Mouse (Mus musculus): ENCODE results near the gene Birc6.
A peak's percentile ranks its signal among the peaks of the same experiment; 100 is the strongest.

Gene Birc6

DNA sequence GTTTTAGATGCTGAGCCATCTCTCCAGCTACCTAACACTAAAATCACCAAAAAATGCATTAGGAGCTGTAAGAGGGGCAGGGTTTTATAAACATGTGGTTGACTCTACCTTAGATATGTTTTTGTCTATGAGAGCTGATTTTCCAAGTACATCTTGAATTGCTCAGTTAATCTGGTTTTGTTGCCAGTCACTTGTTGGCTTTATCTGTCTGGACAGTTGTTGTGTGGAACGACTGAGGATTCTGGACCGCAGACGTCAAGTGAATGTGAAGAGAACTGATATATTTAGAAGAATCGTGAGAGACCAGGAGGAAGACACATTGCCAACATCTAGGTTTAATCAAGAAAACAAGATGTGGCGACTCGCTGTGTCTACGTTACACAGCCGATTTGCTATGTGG lies 183.5 kb downstream of the Birc6 start:
- DNase-seq, result no peak

DNA sequence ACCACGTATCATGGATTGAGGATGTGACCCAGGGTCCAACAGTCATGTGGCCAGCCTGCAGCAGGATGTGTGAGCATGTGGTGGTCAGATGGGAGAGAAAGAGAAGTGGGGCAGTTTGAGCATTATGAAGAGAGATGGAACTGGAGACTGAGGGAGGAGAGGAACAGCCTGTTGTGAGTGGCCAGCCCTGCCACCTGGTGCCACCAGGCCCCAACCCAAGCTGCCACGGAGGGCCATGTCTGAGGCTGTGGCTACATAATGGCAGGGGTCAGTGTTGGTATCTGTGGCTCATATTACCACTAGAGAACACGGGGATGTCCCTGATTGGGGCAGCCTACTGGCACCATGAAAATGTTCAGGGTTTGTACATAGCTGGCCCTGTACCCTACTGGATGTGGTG lies 187.0 kb downstream of the Birc6 start:
- DNase-seq, result no peak

DNA sequence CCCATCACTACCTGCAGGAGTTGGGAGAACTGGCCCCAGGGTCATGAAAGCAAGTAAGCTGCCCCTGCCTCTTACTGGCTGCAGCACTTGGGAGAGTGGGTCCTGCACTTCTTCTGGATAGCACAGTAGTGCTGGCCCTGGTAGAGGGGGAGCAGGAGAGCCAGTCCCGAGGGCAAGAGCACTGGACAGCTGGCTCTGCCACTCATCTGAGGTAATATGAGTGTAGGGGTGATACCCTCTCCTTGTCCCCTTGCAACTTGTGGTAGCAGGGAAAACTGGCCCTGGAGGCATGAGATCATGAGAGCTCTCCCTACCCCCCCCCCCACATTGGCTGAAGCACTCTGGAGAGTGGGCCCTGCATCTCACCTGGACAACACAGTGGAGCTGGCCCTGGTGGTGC lies 187.6 kb downstream of the Birc6 start:
- DNase-seq, result no peak

DNA sequence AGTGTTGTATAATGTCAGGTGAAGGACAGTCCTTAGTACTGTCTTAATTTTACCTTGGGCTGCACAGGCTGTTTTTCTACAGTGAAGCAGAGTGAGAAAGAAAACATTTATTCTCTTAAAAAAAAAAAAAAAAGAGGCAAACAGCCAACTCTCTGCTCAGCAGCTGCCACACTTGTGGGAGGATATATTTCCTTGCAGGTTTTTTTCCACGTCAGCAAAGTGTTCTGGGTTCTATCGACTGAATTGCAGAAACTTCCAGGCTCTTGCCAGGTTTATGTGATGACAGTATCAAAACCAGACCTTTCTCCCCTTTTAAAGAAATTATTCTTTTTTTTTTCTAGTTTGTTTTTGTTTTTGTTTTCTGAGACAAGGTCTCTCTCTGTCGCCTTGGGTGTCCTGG lies 188.5 kb downstream of the Birc6 start:
- no peak for DNase-seq

DNA sequence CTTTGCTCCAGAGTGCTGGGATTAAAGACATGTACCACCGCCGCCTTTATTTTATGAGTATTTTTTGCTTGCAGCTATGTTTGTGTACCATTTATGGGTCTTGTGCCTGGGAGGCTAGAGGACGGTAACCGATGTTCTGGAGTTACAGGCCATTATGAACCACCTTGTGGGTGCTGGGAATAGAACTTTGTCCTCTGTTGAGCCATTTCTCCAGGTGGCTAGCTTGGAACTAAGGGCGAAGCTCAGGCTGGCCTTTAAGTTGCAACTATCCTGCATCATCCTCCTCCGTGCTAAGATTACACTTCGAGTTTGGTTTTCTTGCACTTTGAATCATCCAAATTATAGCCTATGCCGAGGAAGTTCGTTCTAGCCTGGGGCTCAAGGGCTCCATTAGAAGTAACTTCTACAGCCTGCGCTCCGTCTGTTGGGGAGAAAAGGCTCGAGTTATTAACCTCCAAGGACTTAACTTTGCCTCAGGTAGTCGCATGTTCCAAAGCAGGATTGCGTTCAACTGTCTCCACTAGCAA lies 189.1 kb downstream of the Birc6 start:
- no peak for DNase-seq

DNA sequence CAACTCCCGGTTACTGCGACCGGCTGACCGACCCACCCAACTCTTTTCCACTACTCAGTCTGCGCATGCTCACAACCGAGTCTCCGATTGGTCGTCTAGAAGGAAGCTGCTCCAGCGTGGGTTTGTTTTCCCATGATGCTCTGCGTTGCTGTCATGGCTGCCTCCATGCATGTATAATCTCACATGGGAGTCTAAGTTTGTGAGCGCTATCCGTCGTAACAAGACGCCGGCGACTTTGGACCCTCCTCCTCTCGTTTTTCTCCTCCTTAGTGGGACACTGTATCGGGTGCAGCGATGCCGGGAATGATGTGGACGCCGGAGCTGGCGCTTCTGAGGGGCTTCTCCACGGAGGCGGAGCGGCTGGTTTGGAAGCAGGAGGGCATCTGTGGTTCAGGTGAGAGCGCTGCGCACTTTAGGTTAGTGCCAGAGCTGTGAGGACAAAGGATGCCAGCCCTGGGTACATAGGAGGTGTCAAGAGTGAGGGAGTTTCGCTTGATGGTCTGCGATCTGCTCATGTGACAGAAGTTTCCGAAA lies 189.6 kb downstream of the Birc6 start, which contains the start of gene Ttc27:
Ttc27 (plus strand) TSS at position 115 of the 534 bp plus-strand sequence.
- DNase-seq, result peak; percentile 98 to 99

DNA sequence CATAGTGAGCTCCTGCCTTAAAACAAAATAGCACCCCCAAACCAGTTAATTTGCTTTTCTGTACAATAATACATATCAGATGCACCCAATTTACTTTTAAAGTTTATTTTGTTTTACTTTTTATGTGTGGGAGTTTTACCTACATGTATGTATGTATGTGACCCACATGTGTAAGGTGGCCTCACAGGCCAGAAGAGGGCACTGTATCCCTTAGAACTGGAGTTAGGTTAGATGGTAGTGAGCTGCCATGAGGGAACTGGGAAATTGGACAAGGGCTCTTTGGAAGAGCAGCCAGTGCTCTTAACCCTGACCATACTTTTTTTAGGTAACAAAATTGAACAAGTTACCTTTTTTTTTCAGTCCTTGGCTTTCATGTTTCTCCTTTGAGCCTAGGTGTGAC lies 204.8 kb downstream of the Birc6 start:
- no peak for DNase-seq

DNA sequence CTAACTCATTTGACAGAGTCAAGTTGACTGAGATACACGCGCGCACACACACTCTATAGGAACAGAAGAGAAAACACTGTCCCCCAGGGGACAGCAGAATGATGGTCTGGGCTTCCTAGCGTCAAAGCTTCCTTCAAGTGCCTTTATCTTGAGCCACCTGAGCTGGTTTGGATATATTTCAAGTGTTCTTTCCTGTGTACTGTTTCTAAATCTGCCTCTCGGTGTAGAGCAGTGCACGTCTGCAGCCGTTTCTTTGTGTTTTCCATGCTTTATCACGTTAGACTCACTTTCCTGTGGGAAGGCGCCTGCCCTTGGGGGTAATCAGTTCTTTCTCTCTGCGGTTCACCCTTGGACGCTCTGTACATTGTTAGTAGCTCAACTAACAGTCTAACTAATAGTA lies 207.3 kb downstream of the Birc6 start:
- DNase-seq, result no peak

DNA sequence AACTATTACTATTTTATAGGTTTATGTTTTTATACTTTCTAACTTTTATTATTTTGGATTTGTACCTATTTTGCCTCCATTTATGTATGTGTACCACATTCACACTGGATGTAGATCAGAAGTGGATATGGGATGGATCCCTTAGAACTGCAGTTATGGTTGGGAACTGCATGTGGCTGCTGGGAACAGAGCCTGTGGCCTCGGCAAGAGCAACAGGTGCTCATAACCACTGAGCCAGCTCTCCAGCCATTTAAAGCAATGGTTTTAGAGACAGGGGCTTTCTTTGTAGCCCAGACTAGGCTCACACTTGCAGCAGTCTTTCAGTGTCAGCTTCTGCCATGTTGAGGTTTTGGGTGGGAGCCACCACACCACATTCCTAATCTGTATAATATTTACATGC lies 221.6 kb downstream of the Birc6 start:
- no peak for DNase-seq

DNA sequence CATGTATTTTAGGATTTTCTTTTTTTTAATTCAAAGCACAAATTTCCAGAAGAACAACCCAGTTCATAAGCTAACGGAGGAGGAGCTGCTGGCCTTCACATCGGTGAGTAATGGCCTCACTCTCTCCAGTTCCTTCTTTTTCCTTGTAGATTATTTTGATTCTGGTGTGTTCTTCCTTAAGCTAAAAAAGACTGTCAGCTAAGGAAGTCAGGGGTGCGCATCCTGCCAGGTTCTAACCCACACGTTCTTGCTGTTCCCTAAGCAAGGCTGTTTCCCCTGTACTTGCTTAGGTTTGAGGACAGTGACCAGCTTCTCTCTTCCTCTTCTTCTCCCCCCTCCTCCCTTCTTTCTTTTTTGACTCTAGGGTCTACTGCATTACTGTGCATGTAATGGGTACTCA lies 222.9 kb downstream of the Birc6 start:
- no peak for DNase-seq

Data from kidney, postnatal 4 days (tissue).